Mouse (Mus musculus) forelimb bud, embryonic 11.5 days (tissue): Measurements from ENCODE around the gene Syt8.

Experiments
- DNase-seq: peaks from one replicate; pipeline ENCODE4 v3.0.0-alpha.2; 2012; ENCODE audit warnings: low read depth, low spot score

Gene Syt8

GRCm38 (mm10) chr7:142475641-142476040 lies 41.0 kb downstream of the Syt8 start:
- no peak for DNase-seq

DNA sequence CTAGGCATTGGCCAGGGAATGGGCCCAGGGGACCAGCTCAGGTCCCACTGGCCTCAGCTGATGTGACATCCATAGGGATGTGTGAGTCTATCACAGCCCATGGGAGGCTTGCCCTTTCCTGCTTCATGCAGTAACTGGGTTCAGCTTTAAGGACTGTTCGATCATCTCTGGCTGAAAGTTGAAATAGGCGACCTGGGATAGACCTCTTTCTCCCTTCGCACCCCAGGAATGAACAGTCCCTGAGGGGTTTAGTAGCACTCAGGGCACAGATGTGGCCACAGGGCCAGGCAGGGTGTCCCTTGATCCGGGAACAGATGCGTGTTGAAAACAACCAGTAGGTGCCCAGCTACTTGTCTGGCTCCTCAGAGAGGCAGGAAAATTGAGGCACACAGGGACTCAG lies 41.6 kb downstream of the Syt8 start:
- no peak for DNase-seq

- DNase-seq: no peak
Observed at GRCm38 (mm10) chr7:142476795-142477452, 42.3 kb downstream of the Syt8 start.

GRCm38 (mm10) chr7:142478001-142478400 lies 43.4 kb downstream of the Syt8 start:
- no peak for DNase-seq

GRCm38 (mm10) chr7:142478574-142478973 lies 43.9 kb downstream of the Syt8 start:
- DNase-seq: no peak

DNA sequence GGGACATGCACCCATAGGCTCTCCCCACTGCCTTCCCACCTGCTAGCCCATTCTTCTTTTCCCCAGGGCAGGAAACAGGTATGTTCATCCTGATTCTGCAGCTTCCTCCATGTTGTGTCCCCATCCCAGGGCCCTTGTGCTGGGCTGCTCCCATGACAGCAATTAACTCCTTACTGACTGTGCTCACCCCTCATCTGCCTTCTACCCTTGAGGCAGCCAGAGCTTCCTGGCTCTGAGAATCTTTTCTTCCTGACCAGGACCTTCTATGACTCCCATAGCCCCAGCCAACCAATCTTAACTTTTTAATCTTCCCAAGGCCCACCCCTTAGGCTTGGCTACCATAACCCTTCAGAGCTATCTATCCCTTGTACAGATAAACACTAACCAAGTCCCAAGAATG lies 44.7 kb downstream of the Syt8 start:
- no peak for DNase-seq

DNA sequence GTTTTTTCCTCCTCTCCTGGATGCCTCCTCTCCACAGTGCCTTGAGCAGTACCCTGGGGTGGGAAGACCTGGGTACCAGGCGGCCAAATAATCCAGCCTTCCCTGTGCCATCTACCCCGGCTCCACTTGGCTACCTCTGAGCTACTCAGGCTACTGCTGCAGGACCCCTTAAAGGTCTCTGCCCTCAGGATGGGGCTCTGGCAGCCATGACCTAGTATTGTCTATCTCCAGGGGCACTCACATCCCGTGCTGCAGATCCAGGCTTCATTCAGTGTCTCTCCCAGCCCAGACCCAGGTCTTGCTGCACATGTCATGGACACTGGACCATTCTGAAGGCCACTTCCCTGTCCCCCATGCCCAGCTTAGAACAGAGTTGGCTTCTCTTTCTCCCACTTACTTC lies 45.2 kb downstream of the Syt8 start:
- DNase-seq: no peak

- DNase-seq: no peak
Observed at GRCm38 (mm10) chr7:142480661-142481060, 46.0 kb downstream of the Syt8 start.

DNA sequence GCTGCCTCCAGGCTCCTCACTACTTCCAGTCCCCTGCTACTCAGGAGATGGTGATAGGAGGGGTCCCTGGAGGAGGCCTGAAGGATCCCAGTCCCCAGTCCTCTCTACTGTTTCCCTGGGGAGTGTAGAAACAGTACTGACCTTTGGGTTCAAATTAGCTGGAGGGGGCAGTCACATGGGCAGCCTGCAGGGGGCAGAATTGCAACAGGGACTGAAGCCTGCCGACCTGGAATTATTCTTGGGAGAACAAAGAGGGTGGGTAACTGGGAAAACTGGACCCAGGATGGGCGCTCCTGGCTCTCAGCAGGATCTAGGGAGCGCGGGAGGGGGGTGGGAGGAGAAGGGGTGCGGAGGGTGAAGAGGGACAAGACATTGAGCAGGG lies 46.5 kb downstream of the Syt8 start:
- DNase-seq: peak; percentile 79

DNA sequence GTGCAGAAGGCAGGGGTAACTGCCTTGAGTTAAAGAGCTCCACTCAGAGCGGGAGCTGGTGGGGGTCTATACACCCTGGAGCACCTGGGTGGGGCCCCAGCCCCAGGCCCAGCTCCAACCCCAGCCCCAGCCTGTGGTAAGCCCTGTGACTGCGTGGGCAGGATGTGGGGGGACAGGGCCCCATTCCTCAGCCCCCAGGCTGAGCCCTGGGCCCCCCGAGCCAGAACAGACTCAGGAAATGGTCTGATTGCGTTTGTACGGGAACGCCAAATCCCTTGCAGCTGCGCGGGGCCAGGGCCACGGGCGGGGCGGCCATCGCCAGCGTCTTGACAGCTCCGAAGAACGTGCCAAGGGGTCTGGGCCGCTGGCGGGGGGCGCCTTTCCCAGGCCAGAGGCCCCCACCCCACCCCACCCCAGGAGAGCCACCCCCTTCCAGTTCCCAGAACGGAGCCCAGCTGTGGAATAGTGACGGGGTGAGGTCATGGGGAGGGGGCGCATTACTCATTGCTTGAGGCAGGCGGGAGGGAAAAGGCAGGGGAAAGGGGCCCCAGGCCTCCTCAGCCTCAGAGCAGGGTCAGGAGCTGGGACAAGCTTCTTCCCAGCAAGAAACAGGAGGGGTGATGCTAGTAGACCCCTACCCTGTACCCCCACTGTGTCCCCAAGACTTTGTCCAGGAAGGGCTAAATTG lies 47.1 kb downstream of the Syt8 start:
- DNase-seq: peak; percentile 73

- peak; percentile 67 for DNase-seq
Observed at GRCm38 (mm10) chr7:142482256-142482609, 47.6 kb downstream of the Syt8 start.

DNA sequence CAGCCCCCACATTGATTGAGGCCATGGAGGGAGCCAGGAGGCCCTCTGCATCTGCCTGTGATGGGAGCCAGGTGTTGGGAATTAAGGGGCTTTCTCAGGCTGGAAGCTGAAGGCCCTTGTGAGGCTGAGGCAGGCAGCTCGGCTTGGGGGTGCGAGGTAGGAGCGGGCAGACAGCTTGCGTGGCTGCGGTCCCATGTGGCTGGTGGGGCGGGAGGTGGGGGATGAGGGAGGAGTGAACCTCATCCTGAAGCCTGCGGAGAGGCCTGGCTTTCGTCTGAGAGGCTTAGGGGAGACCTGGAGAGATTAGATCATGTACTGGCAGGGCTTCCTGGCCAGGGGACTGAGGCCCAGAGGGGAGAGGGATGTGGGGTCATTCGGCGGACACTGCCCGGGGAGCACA lies 48.5 kb downstream of the Syt8 start:
- peak; percentile 50 for DNase-seq

- no peak for DNase-seq
Observed at GRCm38 (mm10) chr7:142484780-142485179, 50.1 kb downstream of the Syt8 start.

DNA sequence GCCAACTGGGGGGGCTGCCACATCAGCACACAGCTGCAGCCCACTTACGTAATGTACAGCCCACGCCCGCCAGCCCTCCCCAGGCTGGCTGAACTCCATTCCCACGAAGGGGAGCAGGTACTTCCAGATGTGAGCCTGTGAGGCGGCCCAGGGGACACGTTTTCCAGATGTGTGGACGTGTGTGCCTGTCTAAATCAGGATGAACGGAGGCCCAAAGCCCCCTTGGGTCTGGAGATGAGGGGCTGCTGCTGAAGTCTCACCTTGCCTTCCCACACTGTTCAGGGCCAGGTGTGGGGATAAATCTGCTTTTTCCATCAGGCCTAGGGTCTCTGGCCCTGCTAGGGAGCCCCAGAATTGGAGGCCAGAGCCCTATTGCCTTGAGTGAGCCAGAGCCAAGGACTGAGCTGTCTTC lies 52.1 kb downstream of the Syt8 start:
- DNase-seq: peak; percentile 62

- DNase-seq: peak; percentile 81
Observed at GRCm38 (mm10) chr7:142487341-142487859, 52.8 kb downstream of the Syt8 start.

GRCm38 (mm10) chr7:142488053-142488452 lies 53.4 kb downstream of the Syt8 start:
- DNase-seq: no peak
